Mouse (Mus musculus): ENCODE data around the gene Gm14085.

DNA sequence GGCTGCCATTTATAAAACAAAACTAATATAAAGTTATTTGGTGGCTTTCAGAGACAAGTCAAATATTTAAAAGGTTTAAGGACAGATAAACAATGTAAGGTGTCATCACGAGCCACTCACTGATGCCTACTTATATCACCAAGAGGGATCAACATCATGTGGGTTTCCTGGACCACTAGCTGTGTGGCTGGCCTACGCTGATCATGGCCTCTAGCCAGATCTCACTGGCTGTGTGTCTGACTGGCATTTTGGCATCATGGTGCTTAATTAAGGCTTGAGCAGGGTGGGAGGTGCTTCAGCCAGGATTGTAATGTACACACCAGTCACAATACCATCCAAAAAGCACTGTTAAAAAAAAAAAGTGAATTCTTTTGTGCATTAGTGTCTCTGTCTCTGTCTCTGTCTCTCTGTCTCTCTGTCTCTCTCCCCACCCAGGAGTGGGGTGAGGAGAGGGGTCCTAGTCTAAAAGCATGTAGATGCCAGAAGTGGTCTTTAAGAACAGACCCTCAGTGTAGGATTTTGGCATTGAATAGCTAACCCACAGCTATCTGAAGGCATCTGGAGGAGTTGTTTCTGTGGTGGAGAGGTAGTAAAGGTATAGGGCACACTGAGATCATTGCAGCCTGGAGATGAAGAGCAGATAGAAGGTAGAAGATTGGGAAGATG is 47.5 kb downstream of the Gm14085 start:
- TF ChIP-seq GATA1 (IDR thresholded peaks at IDR 0.05; ENCODE audit: borderline replicate concordance, low read length) (no peak), FLI1 (IDR thresholded peaks at IDR 0.05; ENCODE audit: low read length) (no peak)
